Mouse (Mus musculus) forebrain, embryonic 12.5 days (tissue): ENCODE data around the gene Adamts2. TPM values are rescaled to one million over a fixed set of nuclear protein-coding genes. Genes with fewer than 3 reads are reported as not detected.

ENCODE experiments used
- ATAC-seq: fragments of 200-750 bp; cut with Nextera tagmentation; 2 replicates; pipeline ENCODE4 v1.8.0; 2017; ENCODE audit warnings: moderate TSS enrichment; ENCODE audit not compliant: low FRiP score
- H3K27ac ChIP-seq: fragments of 300-500 bp; sonication (generic); 2 replicates; pipeline ENCODE4 v1.5.1; 2016; ENCODE audit warnings: mild to moderate bottlenecking
- H3K27me3 ChIP-seq: fragments of 300-500 bp; sonication (generic); 2 replicates; pipeline ENCODE4 v1.6.1; 2016; ENCODE audit warnings: mild to moderate bottlenecking
- H3K36me3 ChIP-seq: fragments of 300-500 bp; sonication (generic); replicated peaks from 2 replicates; pipeline ENCODE4 v1.6.1; 2016; ENCODE audit warnings: mild to moderate bottlenecking
- H3K4me1 ChIP-seq: fragments of 300-500 bp; sonication (generic); 2 replicates; pipeline ENCODE4 v1.6.1; 2016
- H3K4me2 ChIP-seq: fragments of 300-500 bp; sonication (generic); 2 replicates; pipeline ENCODE4 v1.6.1; 2016; ENCODE audit warnings: mild to moderate bottlenecking, moderate library complexity
- H3K4me3 ChIP-seq: fragments of 300-500 bp; sonication (generic); replicated peaks from 2 replicates; pipeline ENCODE4 v1.5.1; 2016; ENCODE audit warnings: mild to moderate bottlenecking
- H3K9ac ChIP-seq: fragments of 300-500 bp; sonication (generic); 2 replicates; pipeline ENCODE4 v1.6.1; 2016; ENCODE audit warnings: mild to moderate bottlenecking
- H3K9me3 ChIP-seq: fragments of 300-500 bp; sonication (generic); 2 replicates; pipeline ENCODE4 v1.6.1; 2016
- WGBS: fragments of 180-500 bp; shearing (Covaris S2); methylation state at CpG from one replicate; pipeline ENCODE4 v1.1.7; 2016; 5-methylcytosine and 5-hydroxymethylcytosine counted together
- polyA plus RNA-seq: library from polyadenylated mRNA; unstranded; fragments of >200 nt; fragmentation: Nextera tagmentation; extraction: Ambion mirVana; gene quantifications from 2 replicates; pipeline ENCODE4 v1.2.1, GENCODE M21; 2016

Gene Adamts2
- polyA plus RNA-seq, 1 experiment from 2014 or later, result 1.8 TPM

GRCm38 (mm10) chr11:50599156-50599555, 2.7 kb upstream of the Adamts2 start:
- Histone ChIP-seq H3K4me1 (peaks cover 16% of the 10 kb centered on the region), H3K27me3 (peaks cover 58% of the 10 kb centered on the region), H3K9me3 (no peaks in the 10 kb centered on the region), H3K4me2 (no peak overlapping the region), H3K27ac (no peak overlapping the region), H3K9ac (no peak overlapping the region), H3K4me3 (no peak overlapping the region), H3K36me3 (no peaks in the 10 kb centered on the region)
- WGBS, result 68% methylated on average over 2 of the region's 2 CpGs
- ATAC-seq, result no peak

GRCm38 (mm10) chr11:50602356-50603081, 635 bp downstream of the Adamts2 start:
- H3K4me3 ChIP-seq, result peak overlapping the region; percentile 63
- no peaks in the 10 kb centered on the region for H3K9me3 ChIP-seq
- H3K36me3 ChIP-seq, result no peaks in the 10 kb centered on the region
- peaks cover 80% of the 10 kb centered on the region for H3K27me3 ChIP-seq
- H3K9ac ChIP-seq, result peak overlapping the region; percentile 59
- peaks cover 16% of the 10 kb centered on the region for H3K4me1 ChIP-seq
- peak overlapping the region; percentile 99 for H3K4me2 ChIP-seq
- WGBS, result under 1% methylated on average over 59 of the region's 59 CpGs
- peak; percentile 53 for ATAC-seq
- no peak overlapping the region for H3K27ac ChIP-seq

GRCm38 (mm10) chr11:50603082-50603910, 1.4 kb downstream of the Adamts2 start:
- ATAC-seq, result peak; percentile 43
- no peak overlapping the region for H3K27ac ChIP-seq
- peak overlapping the region; percentile 63 for H3K4me3 ChIP-seq
- H3K9ac ChIP-seq, result peak overlapping the region; percentile 5; the same call in 1 of the 2 replicates
- H3K4me1 ChIP-seq, result peaks cover 16% of the 10 kb centered on the region
- H3K36me3 ChIP-seq, result no peaks in the 10 kb centered on the region
- H3K27me3 ChIP-seq, result peaks cover 79% of the 10 kb centered on the region
- peak overlapping the region; percentile 99 for H3K4me2 ChIP-seq
- H3K9me3 ChIP-seq, result no peaks in the 10 kb centered on the region
- 2% methylated on average over 50 of the region's 52 CpGs for WGBS

- WGBS, result 72% methylated on average over 16 of the region's 16 CpGs
- Histone ChIP-seq H3K27ac (no peak overlapping the region), H3K4me2 (no peak overlapping the region), H3K27me3 (peaks cover 69% of the 10 kb centered on the region), H3K4me1 (peaks cover 16% of the 10 kb centered on the region), H3K36me3 (no peaks in the 10 kb centered on the region), H3K4me3 (no peak overlapping the region), H3K9me3 (no peaks in the 10 kb centered on the region), H3K9ac (no peak overlapping the region)
- no peak for ATAC-seq
These were observed 2.5 kb downstream of the Adamts2 start for GRCm38 (mm10) chr11:50604371-50604770.

- ATAC-seq, result no peak
- Histone ChIP-seq H3K27me3 (0 out of 2 replicates have a peak, but pooled peaks cover 6% of the 10 kb centered on the region), H3K9me3 (no peaks in the 10 kb centered on the region), H3K4me1 (no peaks in the 10 kb centered on the region; the same call in 1 of the 2 replicates), H3K4me3 (no peak overlapping the region), H3K9ac (no peak overlapping the region), H3K36me3 (no peaks in the 10 kb centered on the region), H3K27ac (no peak overlapping the region), H3K4me2 (no peak overlapping the region)
- WGBS, result 76% methylated on average over 5 of the region's 5 CpGs
These were observed 9.3 kb downstream of the Adamts2 start for GRCm38 (mm10) chr11:50611181-50611580.

GRCm38 (mm10) chr11:50617015-50617543, 15.2 kb downstream of the Adamts2 start:
- no peaks in the 10 kb centered on the region for H3K9me3 ChIP-seq
- no peaks in the 10 kb centered on the region for H3K4me1 ChIP-seq
- no peak overlapping the region for H3K4me2 ChIP-seq
- H3K27me3 ChIP-seq, result no peaks in the 10 kb centered on the region
- no peak overlapping the region for H3K4me3 ChIP-seq
- no peak overlapping the region for H3K9ac ChIP-seq
- no peaks in the 10 kb centered on the region for H3K36me3 ChIP-seq
- ATAC-seq, result no peak
- no peak overlapping the region for H3K27ac ChIP-seq
- 92% methylated on average over 11 of the region's 11 CpGs for WGBS

GRCm38 (mm10) chr11:50620926-50621325, 19.0 kb downstream of the Adamts2 start:
- Histone ChIP-seq H3K4me2 (no peak overlapping the region), H3K9ac (no peak overlapping the region), H3K4me1 (0 out of 2 replicates have a peak, but pooled peaks cover 3% of the 10 kb centered on the region), H3K27me3 (no peaks in the 10 kb centered on the region), H3K9me3 (no peaks in the 10 kb centered on the region), H3K4me3 (no peak overlapping the region), H3K36me3 (no peaks in the 10 kb centered on the region), H3K27ac (no peak overlapping the region)
- no peak for ATAC-seq
- 90% methylated on average over 4 of the region's 4 CpGs for WGBS

GRCm38 (mm10) chr11:50621364-50621763, 19.5 kb downstream of the Adamts2 start:
- ATAC-seq, result no peak
- no peaks in the 10 kb centered on the region for H3K27me3 ChIP-seq
- H3K9ac ChIP-seq, result no peak overlapping the region
- no peaks in the 10 kb centered on the region for H3K36me3 ChIP-seq
- H3K4me2 ChIP-seq, result no peak overlapping the region
- H3K4me3 ChIP-seq, result no peak overlapping the region
- 0 out of 2 replicates have a peak, but pooled peaks cover 3% of the 10 kb centered on the region for H3K4me1 ChIP-seq
- no peak overlapping the region for H3K27ac ChIP-seq
- no peaks in the 10 kb centered on the region for H3K9me3 ChIP-seq
- WGBS, result 86% methylated on average over 5 of the region's 5 CpGs

GRCm38 (mm10) chr11:50622238-50622726, 20.4 kb downstream of the Adamts2 start:
- no peak overlapping the region for H3K4me3 ChIP-seq
- ATAC-seq, result no peak
- 66% methylated on average over 15 of the region's 15 CpGs for WGBS
- 0 out of 2 replicates have a peak, but pooled peaks cover 3% of the 10 kb centered on the region for H3K4me1 ChIP-seq
- H3K9ac ChIP-seq, result no peak overlapping the region
- H3K4me2 ChIP-seq, result no peak overlapping the region
- no peaks in the 10 kb centered on the region for H3K27me3 ChIP-seq
- no peak overlapping the region for H3K27ac ChIP-seq
- H3K9me3 ChIP-seq, result no peaks in the 10 kb centered on the region
- no peaks in the 10 kb centered on the region for H3K36me3 ChIP-seq

GRCm38 (mm10) chr11:50623806-50624205, 21.9 kb downstream of the Adamts2 start:
- ATAC-seq, result no peak
- Histone ChIP-seq H3K9me3 (no peaks in the 10 kb centered on the region), H3K36me3 (no peaks in the 10 kb centered on the region), H3K9ac (no peak overlapping the region), H3K4me1 (0 out of 2 replicates have a peak, but pooled peaks cover 3% of the 10 kb centered on the region), H3K4me3 (no peak overlapping the region), H3K4me2 (no peak overlapping the region), H3K27ac (no peak overlapping the region), H3K27me3 (no peaks in the 10 kb centered on the region)
- 94% methylated on average over 3 of the region's 3 CpGs for WGBS

GRCm38 (mm10) chr11:50624239-50624638, 22.4 kb downstream of the Adamts2 start:
- 41% methylated on average over 2 of the region's 2 CpGs for WGBS
- Histone ChIP-seq H3K4me1 (0 out of 2 replicates have a peak, but pooled peaks cover 3% of the 10 kb centered on the region), H3K9me3 (no peaks in the 10 kb centered on the region), H3K9ac (no peak overlapping the region), H3K27ac (no peak overlapping the region), H3K36me3 (no peaks in the 10 kb centered on the region), H3K4me3 (no peak overlapping the region), H3K27me3 (no peaks in the 10 kb centered on the region), H3K4me2 (no peak overlapping the region)
- ATAC-seq, result no peak

- Histone ChIP-seq H3K9ac (no peak overlapping the region), H3K4me2 (no peak overlapping the region), H3K4me3 (no peak overlapping the region), H3K27me3 (no peaks in the 10 kb centered on the region), H3K36me3 (no peaks in the 10 kb centered on the region), H3K4me1 (0 out of 2 replicates have a peak, but pooled peaks cover 3% of the 10 kb centered on the region), H3K27ac (no peak overlapping the region), H3K9me3 (no peaks in the 10 kb centered on the region)
- 56% methylated on average over 5 of the region's 5 CpGs for WGBS
- no peak for ATAC-seq
These were observed 22.8 kb downstream of the Adamts2 start for GRCm38 (mm10) chr11:50624720-50625119.
